Mouse (Mus musculus) spleen, adult 10 weeks (tissue): ENCODE results near the gene Prg2. TPM values are rescaled to one million over a fixed set of nuclear protein-coding genes. Genes with fewer than 3 reads are reported as not detected.

Experiments
- polyA plus RNA-seq: library from polyadenylated mRNA; stranded (reverse); fragments of 350-450 nt; fragmentation: Illumina TruSeq; extraction: RNeasy Lipid Tissue Mini Kit (QIAGEN cat#74804); gene quantifications from one replicate; pipeline ENCODE4 v1.2.3, GENCODE M21; 2015; ENCODE audit warnings: low replicate concordance; ENCODE audit not compliant: insufficient read depth

Prg2 gene
- polyA plus RNA-seq = 17.7 TPM

DNA sequence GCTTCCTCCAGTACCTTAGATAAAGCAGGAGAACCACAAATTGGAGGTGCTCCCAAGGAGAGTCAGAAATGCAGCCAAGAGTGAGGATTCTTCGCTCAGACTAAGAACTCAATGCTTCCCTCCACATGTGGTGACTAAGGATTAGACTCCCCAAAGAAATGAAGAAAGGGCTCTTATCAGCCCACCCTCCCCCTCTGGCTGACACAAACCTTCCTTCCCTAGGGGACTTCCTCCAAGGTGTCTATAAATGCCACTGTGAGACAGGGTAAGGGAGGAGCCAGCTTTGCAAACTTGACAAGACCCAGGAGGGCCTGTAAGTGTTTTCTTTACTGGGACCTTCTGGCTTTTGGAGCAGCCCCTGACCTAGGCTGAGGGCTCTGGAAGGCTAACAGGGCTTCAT is at the start of gene Prg2:
Gene Prg2, plus strand, starts transcription at position 274 of the 400 bp plus-strand sequence.

DNA sequence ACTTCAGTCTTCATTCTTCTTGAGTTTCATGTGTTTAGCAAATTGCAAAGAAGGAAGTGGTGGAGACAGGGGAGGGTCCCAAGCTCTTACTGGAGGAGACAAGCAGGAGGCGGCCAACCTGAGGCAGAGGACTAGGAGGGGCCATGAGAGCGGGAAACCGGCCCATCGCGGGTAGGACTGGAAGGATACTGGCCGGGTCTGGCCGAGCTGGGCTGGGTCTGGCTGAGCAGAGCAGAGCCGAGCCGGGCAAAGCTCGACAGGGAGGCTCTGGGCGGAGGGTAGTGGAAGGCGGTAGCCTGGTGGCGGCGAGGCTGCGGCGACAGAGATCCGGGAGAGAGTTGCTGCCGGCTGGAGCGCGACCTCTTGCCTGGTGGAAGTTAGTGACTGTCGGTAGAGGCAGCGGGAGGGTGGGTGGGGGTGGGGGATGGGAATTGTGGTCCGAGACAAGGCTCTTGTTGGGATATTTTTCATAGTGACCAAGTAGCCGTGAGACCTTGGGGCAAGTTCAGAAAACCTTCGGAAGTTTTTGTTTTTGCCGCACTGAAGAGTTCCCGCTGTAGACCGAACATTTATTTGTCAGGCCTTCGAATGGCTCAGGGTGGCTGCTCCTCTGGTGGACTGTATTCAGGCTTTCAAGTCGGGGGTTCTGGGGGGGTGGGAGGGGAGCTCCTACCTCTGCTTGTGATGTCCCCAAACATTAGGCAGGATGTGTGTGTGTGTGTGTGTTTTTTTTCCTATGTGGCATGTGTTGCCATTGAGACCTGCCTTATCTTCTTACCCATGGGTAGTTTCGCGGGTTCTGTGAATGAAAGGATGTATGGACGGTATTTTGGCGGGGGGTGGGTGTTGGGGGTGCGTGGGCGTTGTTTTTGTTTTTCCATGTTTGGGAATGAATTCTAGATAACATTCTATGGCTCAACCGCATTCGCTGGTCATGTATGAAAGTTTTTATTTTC is 43.5 kb upstream of the Prg2 start, which contains the start of gene Slc43a3:
Gene Slc43a3, plus strand, starts transcription at position 106 of the 956 bp plus-strand sequence.

DNA sequence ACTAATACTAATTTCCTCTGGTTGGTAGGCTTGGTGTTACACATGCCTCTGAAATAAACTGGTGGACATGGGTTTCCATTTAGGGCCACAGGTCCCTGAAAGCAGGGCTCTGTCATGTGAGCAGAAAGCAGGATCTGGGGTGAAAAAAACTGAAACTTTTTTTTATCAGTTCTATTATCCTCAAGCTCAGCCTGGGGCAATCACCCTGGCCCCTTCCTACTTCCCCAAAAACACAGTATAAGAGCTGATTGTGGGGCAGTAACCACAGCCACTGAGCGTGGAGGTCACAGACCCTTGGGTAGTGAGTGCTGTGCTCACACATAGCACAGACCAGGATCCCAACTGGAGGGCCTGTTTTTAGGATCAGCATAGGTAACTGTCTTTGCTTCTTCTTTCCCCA is 7.7 kb downstream of the Prg2 start, which contains the start of gene Prg3:
Gene Prg3, plus strand, starts transcription at position 286 of the 400 bp plus-strand sequence.

Other genes with a start within 250 kb of the Prg2 start
- gene Ypel4, start 246.4 kb upstream of the Prg2 start, polyA plus RNA-seq = 15.9 TPM
- not detected for gene Gm19426, start 236.8 kb upstream of the Prg2 start, polyA plus RNA-seq
- gene Serping1, start 205.0 kb upstream of the Prg2 start, polyA plus RNA-seq = 159 TPM
- gene Ube2l6, start 181.6 kb upstream of the Prg2 start, polyA plus RNA-seq = 228 TPM
- gene Smtnl1, start 157.8 kb upstream of the Prg2 start, polyA plus RNA-seq = not detected
- 16.9 TPM for gene Timm10, start 153.5 kb upstream of the Prg2 start, polyA plus RNA-seq
- 16.0 TPM for gene Slc43a1, start 141.6 kb upstream of the Prg2 start, polyA plus RNA-seq
- not detected for gene Rtn4rl2, start 93.8 kb upstream of the Prg2 start, polyA plus RNA-seq
- 48.3 TPM for gene Slc43a3, start 43.9 kb upstream of the Prg2 start, polyA plus RNA-seq
- gene Prg3, start 7.8 kb downstream of the Prg2 start, polyA plus RNA-seq = 30.0 TPM
- 233 TPM for gene Ssrp1, start 56.8 kb downstream of the Prg2 start, polyA plus RNA-seq
- 0.95 TPM for gene P2rx3, start 57.0 kb downstream of the Prg2 start, polyA plus RNA-seq
- 8.3 TPM for gene Tnks1bp1, start 67.6 kb downstream of the Prg2 start, polyA plus RNA-seq
- 5.3 TPM for gene Aplnr, start 155.8 kb downstream of the Prg2 start, polyA plus RNA-seq
- gene Lrrc55, start 216.7 kb downstream of the Prg2 start, polyA plus RNA-seq = 0.81 TPM